Mouse (Mus musculus) myocyte (in vitro differentiated cells): Measurements from ENCODE around the gene Pald1.

Experiments
- MAX ChIP-seq: IDR thresholded peaks from one replicate; pipeline ENCODE4 v1.6.1; 2011; ENCODE audit warnings: low read depth, mild to moderate bottlenecking, control low read depth
- MYOD1 ChIP-seq, 3 experiments: IDR thresholded peaks; one replicate each; pipeline ENCODE4 v1.6.1; 2011; ENCODE audit warnings: control low read depth in 2 of 3, low read depth in 2 of 3, mild to moderate bottlenecking in 2 of 3, moderate library complexity in 1 of 3; ENCODE audit not compliant: insufficient read length in 2 of 3, control insufficient read depth in 1 of 3
- POLR2A ChIP-seq: IDR thresholded peaks from one replicate; pipeline ENCODE4 v1.6.1; 2011; ENCODE audit warnings: low read depth, mild to moderate bottlenecking, control low read depth, moderate library complexity; ENCODE audit not compliant: insufficient read length
- POLR2AphosphoS2 ChIP-seq: IDR thresholded peaks from one replicate; pipeline ENCODE4 v1.6.1; 2011; ENCODE audit warnings: low read depth, control low read depth; ENCODE audit not compliant: insufficient read length
- USF1 ChIP-seq: IDR thresholded peaks from one replicate; pipeline ENCODE4 v1.6.1; 2011; ENCODE audit warnings: low read depth, mild to moderate bottlenecking, control low read depth, moderate library complexity

DNA sequence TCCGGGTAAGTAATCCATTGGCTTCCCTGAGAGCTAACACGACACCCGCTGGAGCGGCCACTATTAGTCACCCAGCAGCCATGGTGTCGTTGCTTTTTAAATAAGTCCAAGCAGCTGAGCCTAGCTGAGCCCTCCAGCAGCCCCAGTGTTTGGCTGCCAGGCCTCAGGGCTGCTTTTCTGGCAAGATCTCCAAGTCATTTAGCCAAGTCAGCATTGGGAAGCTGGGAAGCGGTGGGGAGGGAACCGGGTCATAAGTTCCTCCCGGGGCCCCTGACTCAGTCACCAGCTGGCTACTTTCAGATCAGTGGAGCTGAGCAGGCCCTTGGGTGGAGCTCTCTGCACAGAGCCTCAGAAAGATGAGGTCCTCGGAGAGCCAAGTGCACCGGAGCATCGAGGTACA, 98.1 kb downstream of the Pald1 start:
- TF ChIP-seq USF1 (no peak), POLR2A (no peak), POLR2AphosphoS2 (no peak), MYOD1 (IDR thresholded peaks at IDR 0.05; ENCODE audit: control insufficient read depth in 1 of 3, insufficient read length in 2 of 3, low read depth in 2 of 3) (peak; percentile 4 to 59 (median 23)), MAX (no peak)
